Mouse (Mus musculus) CH12.LX (cell line): ENCODE data around the gene Dhrs11. TPM values are rescaled to one million over a fixed set of nuclear protein-coding genes. Genes with fewer than 3 reads are reported as not detected.

Experiments used
- DNase-seq: peaks from one replicate; pipeline ENCODE4 v3.0.0-alpha.2; 2013; ENCODE audit errors: extremely low read depth
- H3K27ac ChIP-seq: 2 replicates; pipeline ENCODE4 v1.5.1; 2012; ENCODE audit warnings: low read depth, mild to moderate bottlenecking, control low read depth, moderate library complexity; ENCODE audit not compliant: insufficient read depth
- H3K27me3 ChIP-seq: replicated peaks from 2 replicates; pipeline ENCODE3; 2012; ENCODE audit warnings: inconsistent platforms
- H3K36me3 ChIP-seq, 2 experiments: replicated peaks in 1 of 2; 2 replicates each; pipeline versions ENCODE3 to v1.6.1; 2012; ENCODE audit warnings: inconsistent platforms in 1 of 2, low read length in 1 of 2, mild to moderate bottlenecking in 1 of 2, mixed read lengths in 1 of 2, moderate library complexity in 1 of 2; ENCODE audit not compliant: control insufficient read depth in 1 of 2, insufficient read depth in 1 of 2
- H3K4me1 ChIP-seq, 2 experiments: 2 replicates each; pipeline ENCODE4 v1.6.1; 2012; ENCODE audit warnings: inconsistent platforms in 1 of 2, moderate library complexity in 1 of 2; ENCODE audit not compliant: insufficient read depth in 2 of 2, control insufficient read depth in 1 of 2
- H3K4me2 ChIP-seq: 2 replicates; pipeline ENCODE4 v1.6.1; 2012; ENCODE audit warnings: low read depth, mild to moderate bottlenecking, control low read depth; ENCODE audit not compliant: poor library complexity, insufficient read depth, severe bottlenecking
- H3K4me3 ChIP-seq, 3 experiments: fragments of 150-350 bp in 1 of 3; sonication (generic) in 1 of 3; replicated peaks in 1 of 3; 2 replicates each; pipeline versions ENCODE3 to v1.5.1; 2011 to 2012; ENCODE audit warnings: low read depth in 2 of 3, low read length in 2 of 3, mild to moderate bottlenecking in 2 of 3, moderate library complexity in 2 of 3, control low read depth in 1 of 3, improper control_type of control experiment in 1 of 3, inconsistent platforms in 1 of 3, mixed read lengths in 1 of 3; ENCODE audit not compliant: poor library complexity in 1 of 3
- H3K79me2 ChIP-seq: replicated peaks from 2 replicates; pipeline ENCODE4 v1.6.1; 2012; ENCODE audit warnings: mild to moderate bottlenecking, moderate library complexity; ENCODE audit not compliant: control insufficient read depth, poor library complexity, insufficient read depth, severe bottlenecking; ENCODE audit errors: extremely low read depth
- H3K9ac ChIP-seq: 2 replicates; pipeline ENCODE4 v1.6.1; 2012; ENCODE audit warnings: low read depth, mild to moderate bottlenecking, control low read depth, moderate library complexity; ENCODE audit not compliant: insufficient read depth
- H3K9me3 ChIP-seq: replicated peaks from 2 replicates; pipeline ENCODE3; 2012; ENCODE audit warnings: low read length, inconsistent platforms, mixed read lengths
- CHD1 ChIP-seq: IDR thresholded peaks from 2 replicates; pipeline ENCODE4 v1.6.1; 2012; ENCODE audit warnings: low read depth, low read length, improper control_type of control experiment, inconsistent platforms
- CHD2 ChIP-seq: IDR thresholded peaks from 2 replicates; pipeline ENCODE4 v1.6.1; 2011; ENCODE audit warnings: low read length, improper control_type of control experiment
- E2F4 ChIP-seq: IDR thresholded peaks from 2 replicates; pipeline ENCODE4 v1.6.1; 2011; ENCODE audit warnings: low read depth, low read length, improper control_type of control experiment; ENCODE audit not compliant: insufficient replicate concordance
- ELF1 ChIP-seq: IDR thresholded peaks from 2 replicates; pipeline ENCODE4 v1.6.1; 2014; ENCODE audit warnings: low read depth, mild to moderate bottlenecking, inconsistent platforms, low read length, improper control_type of control experiment
- EP300 ChIP-seq: IDR thresholded peaks from 2 replicates; pipeline ENCODE4 v1.6.1; 2011; ENCODE audit warnings: low read length, improper control_type of control experiment
- ETS1 ChIP-seq: conservative IDR thresholded peaks from 2 replicates; pipeline ENCODE4 v1.6.1; 2012; ENCODE audit warnings: low read depth, mild to moderate bottlenecking, inconsistent platforms, low read length, improper control_type of control experiment, moderate library complexity
- GABPA ChIP-seq: IDR thresholded peaks from 2 replicates; pipeline ENCODE4 v1.6.1; 2012; ENCODE audit warnings: low read depth, low read length, improper control_type of control experiment, inconsistent platforms; ENCODE audit not compliant: insufficient replicate concordance
- HCFC1 ChIP-seq: IDR thresholded peaks from 2 replicates; pipeline ENCODE4 v1.6.1; 2012; ENCODE audit warnings: low read depth, mild to moderate bottlenecking, inconsistent platforms, low read length, improper control_type of control experiment
- IRF4 ChIP-seq: IDR thresholded peaks from 2 replicates; pipeline ENCODE4 v1.6.1; 2014; ENCODE audit warnings: low read depth, mild to moderate bottlenecking, inconsistent platforms, low read length, improper control_type of control experiment
- JUN ChIP-seq: IDR thresholded peaks from 2 replicates; pipeline ENCODE4 v1.6.1; 2011; ENCODE audit warnings: low read depth, mild to moderate bottlenecking, low read length, improper control_type of control experiment, moderate library complexity; ENCODE audit not compliant: insufficient read depth
- JUND ChIP-seq: conservative IDR thresholded peaks from 2 replicates; pipeline ENCODE4 v1.6.1; 2011; ENCODE audit warnings: low read depth, low read length, improper control_type of control experiment
- KAT2A ChIP-seq: IDR thresholded peaks from 2 replicates; pipeline ENCODE4 v1.6.1; 2012; ENCODE audit warnings: low read length, improper control_type of control experiment, inconsistent platforms; ENCODE audit not compliant: insufficient replicate concordance
- MAFK ChIP-seq: IDR thresholded peaks from 2 replicates; pipeline ENCODE4 v1.6.1; 2011; ENCODE audit warnings: low read length, improper control_type of control experiment; ENCODE audit not compliant: insufficient replicate concordance
- MAZ ChIP-seq: IDR thresholded peaks from 2 replicates; pipeline ENCODE4 v1.6.1; 2012; ENCODE audit warnings: low read depth, mild to moderate bottlenecking, inconsistent platforms, low read length, improper control_type of control experiment, moderate library complexity
- NELFE ChIP-seq: IDR thresholded peaks from 2 replicates; pipeline ENCODE4 v1.6.1; 2011; ENCODE audit warnings: low read depth, low read length, improper control_type of control experiment
- PAX5 ChIP-seq: IDR thresholded peaks from 2 replicates; pipeline ENCODE4 v1.6.1; 2012; ENCODE audit warnings: low read length, inconsistent platforms, mixed read lengths
- POLR2A ChIP-seq: IDR thresholded peaks from 2 replicates; pipeline ENCODE4 v1.6.1; 2011; ENCODE audit warnings: low read depth, mild to moderate bottlenecking, improper control_type of control experiment, low read length
- POLR2AphosphoS2 ChIP-seq: IDR thresholded peaks from 2 replicates; pipeline ENCODE4 v1.6.1; 2011; ENCODE audit warnings: low read depth, low read length, improper control_type of control experiment
- RAD21 ChIP-seq: IDR thresholded peaks from 2 replicates; pipeline ENCODE4 v1.6.1; 2011; ENCODE audit warnings: low read depth, mild to moderate bottlenecking, low read length, improper control_type of control experiment, moderate library complexity
- RCOR1 ChIP-seq: conservative IDR thresholded peaks from 2 replicates; pipeline ENCODE4 v1.6.1; 2012; ENCODE audit warnings: low read depth, mild to moderate bottlenecking, inconsistent platforms, low read length, improper control_type of control experiment
- SIN3A ChIP-seq: IDR thresholded peaks from 2 replicates; pipeline ENCODE4 v1.6.1; 2012; ENCODE audit warnings: low read length, improper control_type of control experiment, inconsistent platforms
- TBP ChIP-seq: conservative IDR thresholded peaks from 2 replicates; pipeline ENCODE4 v1.6.1; 2011; ENCODE audit warnings: low read depth, low read length, improper control_type of control experiment
- TCF12 ChIP-seq: IDR thresholded peaks from 2 replicates; pipeline ENCODE4 v1.6.1; 2014; ENCODE audit warnings: low read depth, mild to moderate bottlenecking, inconsistent platforms, low read length, improper control_type of control experiment
- UBTF ChIP-seq: IDR thresholded peaks from 2 replicates; pipeline ENCODE4 v1.6.1; 2012; ENCODE audit warnings: low read depth, mild to moderate bottlenecking, inconsistent platforms, low read length, improper control_type of control experiment, moderate library complexity
- USF1 ChIP-seq: IDR thresholded peaks from 2 replicates; pipeline ENCODE4 v1.6.1; 2014; ENCODE audit warnings: low read depth, mild to moderate bottlenecking, inconsistent platforms, low read length, improper control_type of control experiment
- USF2 ChIP-seq: conservative IDR thresholded peaks from 2 replicates; pipeline ENCODE4 v1.6.1; 2011; ENCODE audit warnings: low read depth, low read length, improper control_type of control experiment
- ZC3H11A ChIP-seq: IDR thresholded peaks from 2 replicates; pipeline ENCODE4 v1.6.1; 2012; ENCODE audit warnings: low read depth, mild to moderate bottlenecking, inconsistent platforms, low read length, improper control_type of control experiment
- ZKSCAN1 ChIP-seq: IDR thresholded peaks from 2 replicates; pipeline ENCODE4 v1.6.1; 2012; ENCODE audit warnings: low read depth, inconsistent platforms, low read length, improper control_type of control experiment, borderline replicate concordance
- dilution Hi-C: fragments of 300-500 bp; cut with MboI; formaldehyde crosslinking; loops from 2 replicates; pipeline ENCODE4 v1.14.3; 2020; ENCODE audit warnings: low sequenced_read_pairs; ENCODE audit not compliant: extremely low pct_unique_long_range_greater_than_20kb, extremely low pct_ligation_motif_present
- in situ Hi-C: fragments of 300-500 bp; cut with MboI; formaldehyde crosslinking; loops from 3 replicates; pipeline ENCODE4 v1.14.3; 2019; ENCODE audit warnings: low sequenced_read_pairs, low pct_ligation_motif_present, low pct_unique_long_range_greater_than_20kb, mixed read lengths
- polyA plus RNA-seq: library from polyadenylated mRNA; unstranded; fragments of >175 nt; gene quantifications from 2 replicates; pipeline ENCODE4 v1.2.1, GENCODE M21; 2012; ENCODE audit warnings: low read depth; ENCODE audit not compliant: insufficient read length
- total RNA-seq, 2 experiments: library from RNA; depleted of rRNA; stranded (reverse); fragments of 300-350 nt in 1 of 2; fragments of >200 nt in 1 of 2; gene quantifications; 2 replicates each; pipeline ENCODE4 v1.2.3; 2012 to 2014

Gene Dhrs11
- total and polyA plus RNA-seq, 3 experiments, result 6.1 to 17.1 (median 8.3) TPM

DNA sequence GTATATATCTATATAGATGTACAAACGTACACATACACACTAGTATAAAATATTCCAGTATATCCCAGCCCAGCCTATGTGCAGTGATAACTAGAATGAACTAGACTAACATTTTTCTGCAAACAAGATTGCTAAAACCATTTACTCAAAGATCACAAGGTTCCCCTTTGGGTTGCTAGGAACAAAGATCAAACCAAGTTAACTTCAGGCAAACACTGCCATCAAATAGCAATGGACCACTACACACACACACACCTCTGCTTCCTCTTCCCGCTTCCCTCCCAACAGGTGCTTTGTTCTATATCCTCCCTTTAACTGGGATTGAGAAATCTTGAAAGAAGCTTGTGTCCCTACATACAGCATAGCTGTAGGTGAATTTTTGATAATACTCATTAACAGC, 38.8 kb upstream of the Dhrs11 start:
- H3K4me3 ChIP-seq, result peak overlapping the region in 1 of 3 experiments; percentile 21
- peaks cover 8 to 59% of the 10 kb centered on the region in 2 experiments; a peak in 3 of 4 replicates for H3K4me1 ChIP-seq
- no peaks in the 10 kb centered on the region for H3K27me3 ChIP-seq
- peak overlapping the region; percentile 30 for H3K9ac ChIP-seq
- DNase-seq, result no peak
- dilution Hi-C loops (no loop called here), in situ Hi-C loops (no loop called here)
- H3K36me3 ChIP-seq, result peaks cover 5 to 42% of the 10 kb centered on the region in 2 experiments
- H3K4me2 ChIP-seq, result peak overlapping the region; percentile 92
- TF ChIP-seq CHD1 (no peak), CHD2 (no peak), PAX5 (no peak), ETS1 (no peak), E2F4 (no peak), USF2 (no peak), RAD21 (no peak), ELF1 (no peak), GABPA (no peak), UBTF (no peak), ZC3H11A (no peak), IRF4 (no peak), USF1 (no peak), JUND (no peak), HCFC1 (no peak), ZKSCAN1 (no peak), KAT2A (no peak), JUN (no peak), TBP (no peak)
- H3K9me3 ChIP-seq, result no peaks in the 10 kb centered on the region
- H3K79me2 ChIP-seq, result peaks cover 59% of the 10 kb centered on the region
- no peak overlapping the region for H3K27ac ChIP-seq

DNA sequence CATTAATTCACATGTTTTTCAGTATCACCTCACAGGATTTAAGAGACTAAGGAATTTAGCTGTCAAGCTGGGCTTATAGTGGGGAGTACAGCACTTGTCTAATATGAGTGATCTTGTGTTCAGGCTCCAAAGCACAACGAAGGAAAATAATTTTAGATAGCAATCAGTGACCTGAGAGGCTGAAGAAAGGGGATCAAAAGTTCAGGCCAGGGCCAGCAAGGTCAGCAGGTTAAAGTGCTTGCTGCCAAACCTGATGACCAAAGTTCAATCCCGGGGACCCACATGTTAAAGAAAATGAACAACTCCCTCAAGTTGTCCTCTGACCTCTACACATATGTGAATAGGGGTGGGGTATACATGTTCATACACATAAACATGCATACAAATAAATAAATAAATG, 36.5 kb upstream of the Dhrs11 start:
- no peak overlapping the region for H3K4me3 ChIP-seq
- peaks cover 13 to 60% of the 10 kb centered on the region in 2 experiments for H3K36me3 ChIP-seq
- in situ Hi-C loops (no loop called here), dilution Hi-C loops (no loop called here)
- peaks cover 8 to 50% of the 10 kb centered on the region in 2 experiments; a peak in 3 of 4 replicates for H3K4me1 ChIP-seq
- no peaks in the 10 kb centered on the region for H3K9me3 ChIP-seq
- H3K79me2 ChIP-seq, result peaks cover 76% of the 10 kb centered on the region
- no peak for TF ChIP-seq MAZ
- no peak for TF ChIP-seq IRF4
- no peak for TF ChIP-seq NELFE
- no peak for TF ChIP-seq POLR2AphosphoS2
- no peak for TF ChIP-seq KAT2A
- TF ChIP-seq E2F4, result no peak
- no peak for TF ChIP-seq EP300
- no peak for TF ChIP-seq USF1
- no peak for TF ChIP-seq MAFK
- TF ChIP-seq JUN, result no peak
- TF ChIP-seq TCF12, result no peak
- no peak for TF ChIP-seq SIN3A
- no peak for TF ChIP-seq POLR2A
- TF ChIP-seq RCOR1, result no peak
- TF ChIP-seq, all 38 proteins: peak for 0
- no peaks in the 10 kb centered on the region for H3K27me3 ChIP-seq
- no peak overlapping the region for H3K4me2 ChIP-seq
- no peak for DNase-seq
- no peak overlapping the region for H3K27ac ChIP-seq
- no peak overlapping the region for H3K9ac ChIP-seq
